Mouse (Mus musculus) bone marrow macrophage, adult 2 months (primary cell): ENCODE results near the gene Yars.

Experiments
- CTCF ChIP-seq: IDR thresholded peaks from 2 replicates; pipeline ENCODE4 v1.5.1; 2012; ENCODE audit warnings: low read depth, mild to moderate bottlenecking, low read length, moderate library complexity
- POLR2A ChIP-seq: IDR thresholded peaks from 2 replicates; pipeline ENCODE4 v1.6.1; 2012; ENCODE audit warnings: mild to moderate bottlenecking, low read depth, low read length, borderline replicate concordance

DNA sequence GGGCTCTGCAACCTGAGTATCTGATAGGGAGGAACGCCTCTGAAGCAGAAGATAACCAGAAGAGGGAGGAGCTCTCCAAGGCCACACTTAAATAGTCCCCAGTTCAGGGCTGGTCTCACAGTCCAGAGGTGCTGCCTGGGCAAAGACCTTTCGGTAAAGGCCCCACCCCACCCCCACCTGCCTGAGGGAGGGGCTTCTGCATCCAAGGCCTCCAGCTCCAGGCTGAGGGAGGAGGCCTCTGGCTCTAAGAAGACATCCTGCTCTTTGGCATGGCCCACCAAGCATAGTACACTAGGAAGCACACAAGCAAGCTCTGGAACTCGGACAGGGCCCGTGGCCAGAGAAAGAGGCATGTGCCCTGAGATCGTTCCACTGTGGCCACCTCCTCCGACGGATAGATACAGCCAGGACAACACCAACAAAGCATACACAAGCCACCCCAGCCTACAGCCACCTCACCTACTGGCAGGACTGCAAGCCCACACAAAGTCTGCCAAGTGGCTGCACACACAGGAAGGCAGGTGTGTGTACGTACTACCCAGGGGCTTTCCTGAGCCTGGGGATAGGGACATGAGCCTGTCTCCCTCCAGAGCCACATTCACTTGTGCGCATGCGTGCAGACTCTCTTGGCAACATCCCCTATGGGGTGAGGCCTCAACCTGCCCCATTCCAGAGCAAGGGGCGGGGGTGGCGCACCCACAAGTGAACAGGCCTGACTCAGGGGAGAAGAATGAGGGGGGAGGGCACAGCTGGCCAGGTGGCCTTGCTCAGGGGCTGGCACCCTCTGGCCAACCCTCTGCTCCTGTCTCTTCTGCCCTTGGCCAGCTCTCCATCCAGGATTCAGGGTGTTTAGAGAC lies 42.3 kb downstream of the Yars start:
- TF ChIP-seq CTCF (no peak), POLR2A (no peak)
